Mouse (Mus musculus) thymus, adult 2 months (tissue): ENCODE measurements around the gene Grwd1. TPM values are rescaled to one million over a fixed set of nuclear protein-coding genes. Genes with fewer than 3 reads are reported as not detected.
A peak's percentile ranks its signal among the peaks of the same experiment; 100 is the strongest.

Source experiments
- DNase-seq: peaks from one replicate; pipeline ENCODE4 v3.0.0; 2021
- H3K27ac ChIP-seq: fragments of 200-500 bp; 2 replicates; pipeline ENCODE4 v1.5.1; 2012; ENCODE audit warnings: low read length, control low read depth; ENCODE audit not compliant: control insufficient read depth, insufficient read depth
- H3K27me3 ChIP-seq: fragments of 200-500 bp; 2 replicates; pipeline ENCODE4 v1.6.1; 2012; ENCODE audit warnings: mild to moderate bottlenecking, low read length, moderate library complexity, mixed read lengths; ENCODE audit not compliant: control insufficient read depth, insufficient read depth
- H3K36me3 ChIP-seq: fragments of 200-500 bp; 2 replicates; pipeline ENCODE4 v1.6.1; 2012; ENCODE audit warnings: mild to moderate bottlenecking, low read length, moderate library complexity; ENCODE audit not compliant: control insufficient read depth, insufficient read depth
- H3K4me1 ChIP-seq: fragments of 200-500 bp; replicated peaks from 2 replicates; pipeline ENCODE4 v1.6.1; 2012; ENCODE audit warnings: low read length; ENCODE audit not compliant: control insufficient read depth, insufficient read depth
- H3K4me3 ChIP-seq: fragments of 200-500 bp; 2 replicates; pipeline ENCODE4 v1.5.1; 2012; ENCODE audit warnings: mild to moderate bottlenecking, low read length, control low read depth, moderate library complexity; ENCODE audit not compliant: control insufficient read depth, insufficient read depth
- CTCF ChIP-seq: fragments of 200-500 bp; IDR thresholded peaks from 2 replicates; pipeline ENCODE4 v1.5.1; 2012; ENCODE audit warnings: mild to moderate bottlenecking, control low read depth, low read length, moderate library complexity, borderline replicate concordance; ENCODE audit not compliant: control insufficient read depth, poor library complexity, insufficient read depth; ENCODE audit errors: extremely low read depth
- POLR2A ChIP-seq: fragments of 200-500 bp; IDR thresholded peaks from 2 replicates; pipeline ENCODE4 v1.6.1; 2012; ENCODE audit warnings: mild to moderate bottlenecking, low read length, control low read depth, moderate library complexity; ENCODE audit not compliant: control insufficient read depth, poor library complexity, insufficient read depth; ENCODE audit errors: extremely low read depth
- WGBS: fragments of 180-500 bp; shearing (Covaris S2); methylation state at CpG from one replicate; pipeline ENCODE4 v1.1.7; 2018; 5-methylcytosine and 5-hydroxymethylcytosine counted together
- polyA plus RNA-seq: library from polyadenylated mRNA; depleted of rRNA; stranded (reverse); fragments of >200 nt; gene quantifications from 2 replicates; pipeline ENCODE4 v1.2.3, GENCODE M21; 2012

The Grwd1 gene
- polyA plus RNA-seq, 1 experiment, result 22.4 TPM

GRCm38 (mm10) chr7:45820913-45821312 lies 9.8 kb downstream of the Grwd1 start:
- TF ChIP-seq POLR2A (no peak), CTCF (no peak)
- Histone ChIP-seq H3K4me3 (no peak overlapping the region), H3K36me3 (peaks cover 10% of the 10 kb centered on the region)

GRCm38 (mm10) chr7:45819843-45820242 lies 10.9 kb downstream of the Grwd1 start:
- no peak for TF ChIP-seq CTCF
- no peak for TF ChIP-seq POLR2A
- Histone ChIP-seq H3K27me3 (no peaks in the 10 kb centered on the region), H3K27ac (no peak overlapping the region), H3K4me3 (no peak overlapping the region), H3K36me3 (no peaks in the 10 kb centered on the region; the same call in 1 of the 2 replicates), H3K4me1 (peaks cover 6% of the 10 kb centered on the region)
- WGBS, result 21% methylated on average over 25 of the region's 25 CpGs
- no peak for DNase-seq

More at GRCm38 (mm10) chr7:45820913-45821312, 9.8 kb downstream of the Grwd1 start:
- Histone ChIP-seq H3K4me1 (no peaks in the 10 kb centered on the region), H3K27ac (no peak overlapping the region), H3K27me3 (no peaks in the 10 kb centered on the region)
- DNase-seq, result no peak

- 79% methylated on average over 2 of the region's 2 CpGs for WGBS
- TF ChIP-seq POLR2A (no peak), CTCF (no peak)
- no peak for DNase-seq
- Histone ChIP-seq H3K27ac (no peak overlapping the region), H3K4me3 (no peak overlapping the region), H3K27me3 (no peaks in the 10 kb centered on the region), H3K36me3 (peaks cover 16% of the 10 kb centered on the region), H3K4me1 (peaks cover 16% of the 10 kb centered on the region)
Observed at GRCm38 (mm10) chr7:45815984-45816351, 14.8 kb downstream of the Grwd1 start.

- no peak for TF ChIP-seq CTCF
- no peak for TF ChIP-seq POLR2A
- Histone ChIP-seq H3K4me1 (peaks cover 16% of the 10 kb centered on the region), H3K27ac (no peak overlapping the region), H3K27me3 (no peaks in the 10 kb centered on the region), H3K4me3 (no peak overlapping the region), H3K36me3 (peaks cover 21% of the 10 kb centered on the region)
- WGBS, result 92% methylated on average over 10 of the region's 10 CpGs
- no peak for DNase-seq
Observed at GRCm38 (mm10) chr7:45815323-45815983, 15.3 kb downstream of the Grwd1 start.

- H3K27ac ChIP-seq, result no peak overlapping the region
- DNase-seq, result no peak
- TF ChIP-seq CTCF (no peak), POLR2A (no peak)
- no peak overlapping the region for H3K4me3 ChIP-seq
- peaks cover 16% of the 10 kb centered on the region for H3K4me1 ChIP-seq
- 4% methylated on average over 5 of the region's 5 CpGs for WGBS
- no peaks in the 10 kb centered on the region for H3K27me3 ChIP-seq
- H3K36me3 ChIP-seq, result peaks cover 27% of the 10 kb centered on the region
Observed at GRCm38 (mm10) chr7:45814841-45815240, 15.9 kb downstream of the Grwd1 start.

GRCm38 (mm10) chr7:45813787-45814779 lies 16.7 kb downstream of the Grwd1 start, which contains the start of gene Cyth2:
TSS of gene Cyth2 (minus strand) at chr7:45814581.
- H3K27ac ChIP-seq, result peak within 1 kb of the TSS; percentile 80
- peaks cover 35% of the 10 kb centered on the region for H3K36me3 ChIP-seq
- H3K4me1 ChIP-seq, result peaks cover 16% of the 10 kb centered on the region
- no peak; the same call in 1 of the 2 replicates for TF ChIP-seq CTCF
- peak; percentile 70; the same call in 1 of the 2 replicates for TF ChIP-seq POLR2A
- peak within 1 kb of the TSS; percentile 92 for H3K4me3 ChIP-seq
- under 1% methylated on average over 92 of the region's 92 CpGs for WGBS
- peak; percentile 99 for DNase-seq
- H3K27me3 ChIP-seq, result no peaks in the 10 kb centered on the region
